7 mouse cellular contexts compared by ENCODE assay signal in genomic region chr13:97867322-97867962, GRCm38 (mm10).
A peak's percentile ranks its signal among the peaks of the same experiment; 100 is the strongest.
DNase-seq lines count a peak whose midpoint lies in the region; ATAC-seq and TF ChIP-seq lines count a peak whose summit lies in the region.

No protein-coding gene starts in this region.

- no peak for ATAC-seq in hindbrain, embryonic 11.5 days (ENCODE audit: low FRiP score)
- ATAC-seq in limb, embryonic 14.5 days (ENCODE audit: low FRiP score, low read depth), result peak; percentile 84
- no peak for ATAC-seq in granulocyte monocyte progenitor cell, adult 5-6 weeks (replicated peaks; ENCODE audit: poor library complexity, severe bottlenecking)

- H3K9me3 ChIP-seq in hindbrain, embryonic 11.5 days (ENCODE audit: control insufficient read depth, low read length), result no peaks in the 10 kb centered on the region
- no peaks in the 10 kb centered on the region for H3K9me3 ChIP-seq in limb, embryonic 14.5 days (ENCODE audit: control insufficient read depth, low read length)

- no peaks in the 10 kb centered on the region for H3K27me3 ChIP-seq in hindbrain, embryonic 11.5 days (ENCODE audit: control insufficient read depth, insufficient read depth, low read length)
- no peaks in the 10 kb centered on the region for H3K27me3 ChIP-seq in limb, embryonic 14.5 days (ENCODE audit: control insufficient read depth, insufficient read depth, low read length)

- no peak overlapping the region for H3K4me3 ChIP-seq in hindbrain, embryonic 11.5 days (ENCODE audit: low read depth, low read length)
- H3K4me3 ChIP-seq in limb, embryonic 14.5 days (replicated peaks; ENCODE audit: low read length), result no peak overlapping the region

- 0 out of 2 replicates have a peak, but pooled peaks cover 3% of the 10 kb centered on the region for H3K4me1 ChIP-seq in hindbrain, embryonic 11.5 days (replicated peaks; ENCODE audit: control insufficient read depth, insufficient read depth, low read length)
- peaks cover 19% of the 10 kb centered on the region for H3K4me1 ChIP-seq in limb, embryonic 14.5 days (ENCODE audit: control insufficient read depth, insufficient read depth, low read length)

- DNase-seq in ZHBTc4 (ENCODE audit: low read depth, low spot score), result peak; percentile 57
- peak; percentile 31 for DNase-seq in adrenal gland, postnatal 10 days
- DNase-seq in hindbrain, embryonic 11.5 days (ENCODE audit: low spot score), result peak; percentile 42
- DNase-seq in limb, embryonic 14.5 days (ENCODE audit: low spot score), result peak; percentile 53
- no peak for DNase-seq in layer of hippocampus, adult 18-20 months (ENCODE audit: low spot score in 2 of 2)
- DNase-seq in left cerebral cortex, postnatal 14 days (ENCODE audit: low spot score in 2 of 2), result no peak

- no peak for TF ChIP-seq POLR2A in limb, embryonic 14.5 days (IDR thresholded peaks at IDR 0.05; ENCODE audit: borderline replicate concordance, extremely low read depth, insufficient read depth, insufficient read length)

- WGBS in hindbrain, embryonic 11.5 days, result 43% methylated on average over 13 of the region's 13 CpGs
- 35% methylated on average over 13 of the region's 13 CpGs for WGBS in limb, embryonic 14.5 days

- H3K27ac ChIP-seq in hindbrain, embryonic 11.5 days (ENCODE audit: low read depth, low read length), result no peak overlapping the region
- H3K27ac ChIP-seq in limb, embryonic 14.5 days (replicated peaks; ENCODE audit: low read depth, low read length), result no peak overlapping the region

- intact Hi-C loops in left cerebral cortex, postnatal 14 days (cut with DNase I), result no loop called here

- no peak overlapping the region for H3K9ac ChIP-seq in hindbrain, embryonic 11.5 days (ENCODE audit: low read depth, low read length)
- H3K9ac ChIP-seq in limb, embryonic 14.5 days (ENCODE audit: low read depth, low read length, severe bottlenecking), result no peak overlapping the region

- no peaks in the 10 kb centered on the region for H3K36me3 ChIP-seq in hindbrain, embryonic 11.5 days (ENCODE audit: control insufficient read depth, insufficient read depth, low read length)
- H3K36me3 ChIP-seq in limb, embryonic 14.5 days (ENCODE audit: control insufficient read depth, insufficient read depth, low read length), result no peaks in the 10 kb centered on the region

- no peak overlapping the region for H3K4me2 ChIP-seq in hindbrain, embryonic 11.5 days (replicated peaks; ENCODE audit: low read depth, low read length)
- H3K4me2 ChIP-seq in limb, embryonic 14.5 days (replicated peaks; ENCODE audit: low read depth, low read length, severe bottlenecking), result no peak overlapping the region

Comparison
In these comparisons a context has a peak if more than half of its experiments do, and no peak if none do; other contexts are left out.
1. DNase-seq: peak in ZHBTc4 (single experiment), adrenal gland, postnatal 10 days (single experiment), hindbrain, embryonic 11.5 days (single experiment) and limb, embryonic 14.5 days (single experiment); none in layer of hippocampus, adult 18-20 months (0 of 2) and left cerebral cortex, postnatal 14 days (0 of 2).